Mouse (Mus musculus) small intestine, adult 2 months (tissue): ENCODE results near the gene Zfp607b.

Experiments
- CTCF ChIP-seq: fragments of 200-500 bp; IDR thresholded peaks from 2 replicates; pipeline ENCODE4 v1.5.1; 2012; ENCODE audit warnings: low read depth, mild to moderate bottlenecking, control low read depth, inconsistent platforms, low read length, moderate library complexity, mixed read lengths; ENCODE audit not compliant: insufficient replicate concordance, insufficient read length; ENCODE audit errors: extremely low read depth
- POLR2A ChIP-seq: fragments of 200-500 bp; IDR thresholded peaks from 2 replicates; pipeline ENCODE4 v1.6.1; 2012; ENCODE audit warnings: low read depth, mild to moderate bottlenecking, control low read depth, inconsistent platforms, low read length, moderate library complexity

GRCm38 (mm10) chr7:27688246-27688788 lies 823 bp upstream of the Zfp607b start:
- TF ChIP-seq CTCF: no peak
- TF ChIP-seq POLR2A: no peak
